Mouse (Mus musculus) liver, postnatal 0 days (tissue): ENCODE measurements around the gene Kcnk16. TPM values are rescaled to one million over a fixed set of nuclear protein-coding genes. Genes with fewer than 3 reads are reported as not detected.

ENCODE experiments used
- ATAC-seq: fragments of 200-750 bp; cut with Nextera tagmentation; 2 replicates; pipeline ENCODE4 v1.8.0; 2017; ENCODE audit warnings: mild to moderate bottlenecking, moderate library complexity
- DNase-seq: peaks from one replicate; pipeline ENCODE4 v3.0.0-alpha.2; 2016
- H3K27ac ChIP-seq: fragments of 300-500 bp; sonication (generic); 2 replicates; pipeline ENCODE4 v1.5.1; 2014; ENCODE audit warnings: antibody characterized with exemption, moderate library complexity, mild to moderate bottlenecking, low read depth
- H3K27me3 ChIP-seq: fragments of 300-500 bp; sonication (generic); 2 replicates; pipeline ENCODE4 v1.6.1; 2014; ENCODE audit warnings: low read length, control low read depth, mixed read lengths; ENCODE audit not compliant: insufficient read depth
- H3K36me3 ChIP-seq: fragments of 300-500 bp; sonication (generic); replicated peaks from 2 replicates; pipeline ENCODE4 v1.6.1; 2014; ENCODE audit warnings: mild to moderate bottlenecking, control low read depth, low read length, moderate library complexity, mixed read lengths; ENCODE audit not compliant: insufficient read depth
- H3K4me1 ChIP-seq: fragments of 300-500 bp; sonication (generic); 2 replicates; pipeline ENCODE4 v1.6.1; 2014; ENCODE audit warnings: antibody characterized with exemption, mild to moderate bottlenecking, control low read depth; ENCODE audit not compliant: insufficient read depth
- H3K4me2 ChIP-seq: fragments of 300-500 bp; sonication (generic); 2 replicates; pipeline ENCODE4 v1.6.1; 2014; ENCODE audit warnings: low read depth, mild to moderate bottlenecking, low read length, moderate library complexity, mixed read lengths
- H3K4me3 ChIP-seq: fragments of 300-500 bp; sonication (generic); 2 replicates; pipeline ENCODE4 v1.5.1; 2014; ENCODE audit warnings: low read depth, low read length
- H3K9ac ChIP-seq: fragments of 300-500 bp; sonication (generic); replicated peaks from 2 replicates; pipeline ENCODE4 v1.6.1; 2014; ENCODE audit warnings: mild to moderate bottlenecking, moderate library complexity
- H3K9me3 ChIP-seq: fragments of 300-500 bp; sonication (generic); 2 replicates; pipeline ENCODE4 v1.6.1; 2016; ENCODE audit warnings: mild to moderate bottlenecking, control low read depth, low read length, mixed read lengths
- CTCF ChIP-seq: sonication (generic); IDR thresholded peaks from 2 replicates; pipeline ENCODE4 v1.5.1; 2016; ENCODE audit warnings: antibody characterized with exemption, low read depth
- EP300 ChIP-seq: IDR thresholded peaks from 2 replicates; pipeline ENCODE4 v1.6.1; 2016; ENCODE audit warnings: antibody characterized with exemption, low read depth, mild to moderate bottlenecking
- WGBS: fragments of 180-500 bp; shearing (Covaris S2); extraction: QIAGEN DNeasy Blood & Tissue Kit; methylation state at CpG from one replicate; pipeline ENCODE4 v1.1.7; 2014; ENCODE audit not compliant: insufficient replicate concordance; 5-methylcytosine and 5-hydroxymethylcytosine counted together
- polyA plus RNA-seq: library from polyadenylated mRNA; unstranded; fragments of >200 nt; fragmentation: Nextera tagmentation; extraction: Ambion mirVana; gene quantifications from 2 replicates; pipeline ENCODE4 v1.2.1, GENCODE M21; 2015

The Kcnk16 gene
- polyA plus RNA-seq, 1 experiment from 2014 or later = 2.0 TPM

DNA sequence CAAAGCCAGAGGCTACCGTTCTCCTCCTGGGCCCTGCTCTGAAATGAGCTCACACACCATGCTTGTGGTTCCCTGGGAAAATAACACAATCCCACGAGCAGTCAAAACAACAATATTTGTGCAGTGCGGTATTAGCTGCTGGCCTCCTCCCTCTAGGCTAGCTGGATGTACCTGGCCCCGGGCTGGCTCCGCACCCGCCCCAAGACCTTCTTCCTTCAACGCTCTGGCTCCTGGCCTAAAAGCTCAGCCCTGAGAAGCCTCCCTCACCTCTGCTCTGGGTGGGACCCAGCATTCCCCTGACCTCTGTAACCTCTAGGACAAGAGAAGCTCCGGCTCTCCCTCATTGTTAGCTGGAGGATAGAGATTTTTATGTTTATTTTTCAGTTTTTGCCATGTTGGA, 26.5 kb downstream of the Kcnk16 start:
- Histone ChIP-seq H3K9me3 (no peaks in the 10 kb centered on the region), H3K27ac (no peak overlapping the region), H3K9ac (no peak overlapping the region), H3K4me1 (0 out of 2 replicates have a peak, but pooled peaks cover 5% of the 10 kb centered on the region), H3K36me3 (no peaks in the 10 kb centered on the region), H3K4me3 (no peak overlapping the region), H3K4me2 (no peak overlapping the region), H3K27me3 (no peaks in the 10 kb centered on the region)
- no peak for ATAC-seq
- 70% methylated on average over 8 of the region's 8 CpGs for WGBS
- DNase-seq = no peak
- TF ChIP-seq EP300 = no peak

DNA sequence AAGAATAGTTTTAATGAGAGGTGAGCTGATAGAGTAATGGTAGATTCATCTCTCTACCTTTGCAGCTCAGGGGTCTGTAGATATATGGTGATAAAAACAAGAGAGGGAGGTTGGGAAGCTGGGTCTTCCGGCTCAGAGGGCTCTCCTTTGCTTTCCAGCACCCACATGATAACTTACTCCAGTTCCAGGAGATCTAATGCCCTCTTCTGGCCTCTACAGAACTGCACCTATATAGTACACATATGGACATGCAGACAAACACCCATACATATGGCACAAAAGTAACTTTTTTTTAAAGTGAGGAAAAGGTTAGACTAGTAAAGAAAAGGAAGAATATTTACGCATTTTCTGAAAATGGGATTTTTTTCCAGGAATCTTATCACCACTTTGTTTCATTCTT, 34.6 kb downstream of the Kcnk16 start:
- no peaks in the 10 kb centered on the region for H3K9me3 ChIP-seq
- WGBS = 88% methylated on average over 2 of the region's 2 CpGs
- ATAC-seq = no peak

DNA sequence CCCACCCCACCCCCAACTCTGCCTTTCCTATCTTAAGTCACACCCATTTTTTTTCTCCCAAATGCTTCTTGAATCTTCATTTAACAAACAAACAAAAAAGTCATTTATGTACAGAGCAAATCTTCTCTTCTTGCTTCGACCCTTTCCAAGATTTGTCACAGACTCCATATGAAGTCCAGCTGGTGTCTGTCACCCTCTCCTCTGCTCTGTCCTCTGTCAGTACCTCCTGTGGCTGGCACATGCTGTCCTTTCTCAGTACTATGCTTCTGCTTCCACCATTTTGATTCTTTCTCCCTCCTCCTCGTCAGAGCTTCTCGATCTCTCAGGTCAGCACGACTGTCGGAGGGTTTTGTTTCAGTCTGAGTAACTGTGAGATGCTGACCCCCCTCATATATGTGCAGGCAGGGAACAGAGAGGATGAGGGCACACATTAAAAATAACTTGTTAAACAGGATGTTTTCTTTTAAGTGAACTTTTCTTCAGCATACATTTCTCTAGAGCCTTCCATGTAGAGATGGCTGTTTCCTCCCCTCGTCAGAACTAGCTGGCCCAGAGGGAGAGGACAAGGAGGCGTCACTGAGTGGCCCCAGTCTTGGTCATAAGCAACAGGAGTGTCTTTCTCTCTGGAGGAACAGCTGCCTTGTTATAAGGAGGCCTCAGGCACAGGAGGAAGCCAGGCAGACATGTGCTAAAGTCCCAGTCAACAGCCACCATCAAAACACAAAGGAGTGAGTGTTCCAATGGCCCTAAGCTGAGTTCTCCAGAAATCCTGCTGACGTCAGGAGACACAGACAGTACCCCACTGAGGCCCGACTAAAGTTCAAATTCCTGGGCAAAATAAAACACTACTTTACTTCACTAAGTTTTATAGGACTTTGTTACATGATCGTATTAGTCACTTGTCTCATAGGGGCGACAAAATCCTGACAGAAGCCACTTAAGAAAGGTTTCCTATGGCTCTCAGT, 35.7 kb downstream of the Kcnk16 start:
- TF ChIP-seq EP300 (no peak), CTCF (no peak)
- no peak for ATAC-seq
- H3K4me3 ChIP-seq = no peak overlapping the region
- H3K36me3 ChIP-seq = no peaks in the 10 kb centered on the region
- 63% methylated on average over 11 of the region's 11 CpGs for WGBS
- H3K4me1 ChIP-seq = peaks cover 10% of the 10 kb centered on the region; the same call in 1 of the 2 replicates
- H3K27ac ChIP-seq = no peak overlapping the region
- no peak overlapping the region for H3K4me2 ChIP-seq
- H3K9ac ChIP-seq = no peak overlapping the region
- no peak for DNase-seq
- no peaks in the 10 kb centered on the region for H3K9me3 ChIP-seq
- H3K27me3 ChIP-seq = no peaks in the 10 kb centered on the region

More for the DNA sequence above, 34.6 kb downstream of the Kcnk16 start:
- no peak for DNase-seq
- Histone ChIP-seq H3K9ac (no peak overlapping the region), H3K4me2 (no peak overlapping the region), H3K27ac (no peak overlapping the region), H3K27me3 (no peaks in the 10 kb centered on the region), H3K36me3 (no peaks in the 10 kb centered on the region), H3K4me3 (no peak overlapping the region), H3K4me1 (peaks cover 6% of the 10 kb centered on the region; the same call in 1 of the 2 replicates)
- no peak for TF ChIP-seq EP300
- TF ChIP-seq CTCF = no peak

DNA sequence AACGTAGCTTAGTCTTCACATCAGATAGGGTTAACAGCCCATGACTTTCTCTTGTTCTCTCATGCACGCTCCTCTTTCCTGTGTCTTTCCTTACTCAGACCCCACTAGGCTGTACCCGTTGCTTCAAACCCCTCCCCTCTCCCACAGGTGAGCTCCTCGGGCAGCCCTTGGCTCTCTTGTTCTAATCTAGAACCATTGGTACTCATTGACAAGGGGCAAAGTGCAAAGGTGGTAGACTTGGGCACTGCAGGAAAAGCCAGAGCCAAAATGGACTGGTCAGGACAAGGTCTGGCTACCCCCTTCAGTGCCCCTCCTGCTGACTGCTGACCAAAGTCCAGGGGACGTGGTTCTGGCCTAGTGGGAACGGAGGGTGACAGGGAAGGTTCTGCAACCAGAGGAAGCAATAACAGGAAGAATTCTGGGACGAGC, 38.9 kb downstream of the Kcnk16 start:
- Histone ChIP-seq H3K9ac (no peak overlapping the region), H3K9me3 (no peaks in the 10 kb centered on the region), H3K27ac (no peak overlapping the region), H3K36me3 (no peaks in the 10 kb centered on the region), H3K4me2 (no peak overlapping the region), H3K27me3 (no peaks in the 10 kb centered on the region), H3K4me3 (no peak overlapping the region), H3K4me1 (peaks cover 13% of the 10 kb centered on the region; the same call in 1 of the 2 replicates)
- 62% methylated on average over 7 of the region's 7 CpGs for WGBS
- DNase-seq = peak; percentile 33
- TF ChIP-seq CTCF (no peak), EP300 (no peak)
- peak; percentile 67 for ATAC-seq

DNA sequence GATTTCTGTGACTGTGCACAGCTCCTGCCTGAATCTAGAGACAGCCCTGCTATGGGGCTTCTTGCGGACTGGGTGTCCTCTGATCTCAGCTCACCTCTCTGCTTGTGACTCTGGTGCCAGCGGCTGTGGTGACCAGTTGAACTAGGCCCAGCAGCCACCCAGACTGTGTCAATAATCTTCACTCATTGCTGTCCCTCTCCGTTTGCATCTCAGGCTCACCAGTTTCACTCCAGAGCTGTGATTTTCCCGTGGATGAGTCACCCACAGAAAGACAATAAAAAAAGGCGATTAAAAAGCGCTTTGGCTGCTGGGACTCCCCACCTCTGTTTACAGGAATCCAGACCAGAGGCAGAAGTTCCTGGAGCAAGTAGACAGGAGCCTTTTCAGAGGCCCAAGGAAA, 39.6 kb downstream of the Kcnk16 start:
- Histone ChIP-seq H3K4me2 (no peak overlapping the region), H3K36me3 (no peaks in the 10 kb centered on the region), H3K27ac (no peak overlapping the region; the same call in 1 of the 2 replicates), H3K9ac (no peak overlapping the region), H3K9me3 (no peaks in the 10 kb centered on the region), H3K4me3 (no peak overlapping the region), H3K27me3 (no peaks in the 10 kb centered on the region), H3K4me1 (peaks cover 15% of the 10 kb centered on the region; the same call in 1 of the 2 replicates)
- no peak for TF ChIP-seq EP300
- no peak for TF ChIP-seq CTCF
- ATAC-seq (no peak), DNase-seq (no peak)
- 59% methylated on average over 6 of the region's 6 CpGs for WGBS

DNA sequence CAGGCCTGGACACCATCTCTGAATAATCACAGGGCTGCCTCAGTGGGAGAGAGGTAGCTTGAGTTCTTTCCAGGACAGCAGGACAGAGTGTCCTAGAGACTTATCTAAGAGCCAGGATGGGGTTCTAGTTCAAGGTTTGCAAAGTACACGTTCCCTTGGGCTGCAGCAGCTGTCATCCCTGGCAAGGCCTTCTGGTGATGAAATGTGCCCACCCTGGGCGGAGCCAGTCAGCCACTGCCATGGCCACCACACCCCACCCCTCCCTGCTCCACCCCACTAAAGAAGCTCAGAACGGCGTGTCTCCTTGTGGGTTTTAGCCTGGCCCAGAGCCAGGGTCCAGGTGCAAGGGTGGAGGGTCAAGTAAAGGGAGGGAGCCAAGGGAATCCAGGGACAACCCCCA, 40.7 kb downstream of the Kcnk16 start:
- Histone ChIP-seq H3K36me3 (no peaks in the 10 kb centered on the region), H3K9me3 (no peaks in the 10 kb centered on the region), H3K4me3 (no peak overlapping the region), H3K27ac (no peak overlapping the region), H3K4me1 (peaks cover 17% of the 10 kb centered on the region; the same call in 1 of the 2 replicates), H3K4me2 (no peak overlapping the region), H3K9ac (no peak overlapping the region; the same call in 1 of the 2 replicates), H3K27me3 (no peaks in the 10 kb centered on the region)
- TF ChIP-seq EP300 = no peak
- TF ChIP-seq CTCF = no peak
- 39% methylated on average over 4 of the region's 4 CpGs for WGBS
- DNase-seq = no peak
- peak; percentile 16; the same call in 1 of the 2 replicates for ATAC-seq
